Mouse (Mus musculus) urinary bladder, adult 2 months (tissue): ENCODE measurements around the gene Tfap2a. TPM values are rescaled to one million over a fixed set of nuclear protein-coding genes. Genes with fewer than 3 reads are reported as not detected.

Source experiments
- DNase-seq: peaks from one replicate; pipeline ENCODE4 v3.0.0; 2022; ENCODE audit warnings: low spot score
- polyA plus RNA-seq: library from polyadenylated mRNA; depleted of rRNA; stranded (reverse); fragments of >200 nt; gene quantifications from 2 replicates; pipeline ENCODE4 v1.2.3, GENCODE M21; 2012; rRNA removed

The Tfap2a gene
- 0.74 and 0.84 TPM in 2 replicates for polyA plus RNA-seq

GRCm38 (mm10) chr13:40738196-40738880, at the start of gene Tfap2a:
Gene Tfap2a, minus strand, starts transcription at chr13:40738376.
- no peak for DNase-seq

GRCm38 (mm10) chr13:40784202-40784771, 46.1 kb upstream of the Tfap2a start:
- no peak for DNase-seq

- DNase-seq, result no peak
Observed at GRCm38 (mm10) chr13:40757995-40758394, 19.8 kb upstream of the Tfap2a start.

GRCm38 (mm10) chr13:40756356-40756755, 18.2 kb upstream of the Tfap2a start:
- DNase-seq, result no peak

- no peak for DNase-seq
Observed at GRCm38 (mm10) chr13:40754091-40754490, 15.9 kb upstream of the Tfap2a start.

- no peak for DNase-seq
Observed at GRCm38 (mm10) chr13:40751889-40752288, 13.7 kb upstream of the Tfap2a start.

GRCm38 (mm10) chr13:40749603-40749905, 11.4 kb upstream of the Tfap2a start:
- no peak for DNase-seq

GRCm38 (mm10) chr13:40748785-40749602, 10.8 kb upstream of the Tfap2a start:
- no peak for DNase-seq

GRCm38 (mm10) chr13:40744111-40744805, 6.1 kb upstream of the Tfap2a start:
- no peak for DNase-seq

- no peak for DNase-seq
Observed at GRCm38 (mm10) chr13:40743221-40743620, 5.0 kb upstream of the Tfap2a start.

GRCm38 (mm10) chr13:40741841-40742550, 3.8 kb upstream of the Tfap2a start:
- no peak for DNase-seq

GRCm38 (mm10) chr13:40741436-40741835, 3.3 kb upstream of the Tfap2a start:
- DNase-seq, result no peak

- DNase-seq, result no peak
Observed at GRCm38 (mm10) chr13:40740727-40741360, 2.7 kb upstream of the Tfap2a start.

- DNase-seq, result no peak
Observed at GRCm38 (mm10) chr13:40739901-40740300, 1.7 kb upstream of the Tfap2a start.

GRCm38 (mm10) chr13:40739121-40739650, 1.0 kb upstream of the Tfap2a start:
- no peak for DNase-seq

GRCm38 (mm10) chr13:40737761-40738160, 415 bp downstream of the Tfap2a start:
- no peak for DNase-seq

- no peak for DNase-seq
Observed at GRCm38 (mm10) chr13:40737099-40737498, 1.1 kb downstream of the Tfap2a start.

- no peak for DNase-seq
Observed at GRCm38 (mm10) chr13:40736107-40736780, 1.9 kb downstream of the Tfap2a start.

GRCm38 (mm10) chr13:40735416-40736106, 2.6 kb downstream of the Tfap2a start:
- DNase-seq, result no peak
